Mouse (Mus musculus) myocyte (in vitro differentiated cells): Measurements from ENCODE around the gene Ddx19b. TPM values are rescaled to one million over a fixed set of nuclear protein-coding genes. Genes with fewer than 3 reads are reported as not detected.

Experiments used
- H3K27me3 ChIP-seq: one replicate; pipeline ENCODE4 v1.6.1; 2011; ENCODE audit not compliant: control insufficient read depth, insufficient read depth, insufficient read length
- H3K36me3 ChIP-seq: one replicate; pipeline ENCODE4 v1.6.1; 2011; ENCODE audit not compliant: control insufficient read depth, insufficient read depth
- H3K4me2 ChIP-seq: one replicate; pipeline ENCODE4 v1.6.1; 2011; ENCODE audit warnings: low read depth, control low read depth
- H3K4me3 ChIP-seq: one replicate; pipeline ENCODE4 v1.5.1; 2011; ENCODE audit warnings: mild to moderate bottlenecking, control low read depth, moderate library complexity
- H3K79me2 ChIP-seq: one replicate; pipeline ENCODE4 v1.6.1; 2011; ENCODE audit not compliant: control insufficient read depth, insufficient read depth
- H3ac ChIP-seq: one replicate; pipeline ENCODE4 v1.6.1; 2011; ENCODE audit not compliant: control insufficient read depth, insufficient read length
- CEBPB ChIP-seq: IDR thresholded peaks from 2 replicates; pipeline ENCODE4 v1.6.1; 2011; ENCODE audit warnings: mild to moderate bottlenecking, moderate library complexity; ENCODE audit not compliant: poor library complexity, insufficient read depth, severe bottlenecking
- E2F4 ChIP-seq: IDR thresholded peaks from one replicate; pipeline ENCODE4 v1.6.1; 2011; ENCODE audit warnings: mild to moderate bottlenecking, control low read depth, moderate library complexity; ENCODE audit not compliant: insufficient read depth
- MAX ChIP-seq: IDR thresholded peaks from one replicate; pipeline ENCODE4 v1.6.1; 2011; ENCODE audit warnings: low read depth, mild to moderate bottlenecking, control low read depth
- MYOD1 ChIP-seq, 3 experiments: IDR thresholded peaks; one replicate each; pipeline ENCODE4 v1.6.1; 2011; ENCODE audit warnings: control low read depth in 2 of 3, low read depth in 2 of 3, mild to moderate bottlenecking in 2 of 3, moderate library complexity in 1 of 3; ENCODE audit not compliant: insufficient read length in 2 of 3, control insufficient read depth in 1 of 3
- MYOG ChIP-seq, 3 experiments: IDR thresholded peaks; one replicate each; pipeline ENCODE4 v1.6.1; 2011; ENCODE audit warnings: control low read depth in 2 of 3, low read depth in 2 of 3, mild to moderate bottlenecking in 2 of 3; ENCODE audit not compliant: insufficient read length in 2 of 3, control insufficient read depth in 1 of 3, insufficient read depth in 1 of 3
- POLR2A ChIP-seq: IDR thresholded peaks from one replicate; pipeline ENCODE4 v1.6.1; 2011; ENCODE audit warnings: low read depth, mild to moderate bottlenecking, control low read depth, moderate library complexity; ENCODE audit not compliant: insufficient read length
- POLR2AphosphoS2 ChIP-seq: IDR thresholded peaks from one replicate; pipeline ENCODE4 v1.6.1; 2011; ENCODE audit warnings: low read depth, control low read depth; ENCODE audit not compliant: insufficient read length
- REST ChIP-seq: IDR thresholded peaks from one replicate; pipeline ENCODE4 v1.6.1; 2011; ENCODE audit warnings: mild to moderate bottlenecking, control low read depth, moderate library complexity; ENCODE audit not compliant: insufficient read depth, insufficient read length
- SRF ChIP-seq: IDR thresholded peaks from one replicate; pipeline ENCODE4 v1.6.1; 2011; ENCODE audit warnings: low read depth; ENCODE audit not compliant: control insufficient read depth, insufficient read length
- TCF12 ChIP-seq: IDR thresholded peaks from one replicate; pipeline ENCODE4 v1.6.1; 2011; ENCODE audit warnings: mild to moderate bottlenecking, control low read depth; ENCODE audit not compliant: poor library complexity, insufficient read depth, severe bottlenecking
- TCF3 ChIP-seq: IDR thresholded peaks from one replicate; pipeline ENCODE4 v1.6.1; 2011; ENCODE audit warnings: low read depth, control low read depth; ENCODE audit not compliant: insufficient read length
- USF1 ChIP-seq: IDR thresholded peaks from one replicate; pipeline ENCODE4 v1.6.1; 2011; ENCODE audit warnings: low read depth, mild to moderate bottlenecking, control low read depth, moderate library complexity
- polyA plus RNA-seq: library from polyadenylated mRNA; unstranded; fragments of >200 nt; fragmentation: generic; extraction: Trizol; gene quantifications from one replicate; pipeline ENCODE4 v1.2.1, GENCODE M21; 2012; ENCODE audit warnings: missing spikeins

The Ddx19b gene
- polyA plus RNA-seq, 1 experiment, result 5.9 TPM

- TF ChIP-seq REST, result no peak
- no peak for TF ChIP-seq CEBPB
- TF ChIP-seq MYOG (IDR thresholded peaks at IDR 0.05; ENCODE audit: control insufficient read depth in 1 of 3, insufficient read depth in 1 of 3, insufficient read length in 2 of 3, low read depth in 2 of 3), result no peak
- TF ChIP-seq TCF12, result no peak
- peak; percentile 69 for TF ChIP-seq POLR2AphosphoS2
- no peak for TF ChIP-seq E2F4
- peak; percentile 18 for TF ChIP-seq POLR2A
- TF ChIP-seq USF1, result no peak
- Histone ChIP-seq H3K27me3 (no peaks in the 10 kb centered on the region), H3K4me3 (no peak overlapping the region), H3K36me3 (peaks cover 95% of the 10 kb centered on the region), H3ac (no peak overlapping the region), H3K79me2 (no peaks in the 10 kb centered on the region), H3K4me2 (no peak overlapping the region)
Measured at GRCm38 (mm10) chr8:111042546-111042945, 11.0 kb upstream of the Ddx19b start.

GRCm38 (mm10) chr8:111036591-111036990 lies 5.0 kb upstream of the Ddx19b start:
- Histone ChIP-seq H3ac (no peak overlapping the region), H3K4me2 (peak overlapping the region; percentile 96), H3K36me3 (peaks cover 66% of the 10 kb centered on the region), H3K79me2 (peaks cover 35% of the 10 kb centered on the region), H3K4me3 (peak overlapping the region; percentile 81), H3K27me3 (no peaks in the 10 kb centered on the region)
- no peak for TF ChIP-seq POLR2AphosphoS2
- TF ChIP-seq E2F4, result no peak
- TF ChIP-seq MYOG (IDR thresholded peaks at IDR 0.05; ENCODE audit: control insufficient read depth in 1 of 3, insufficient read depth in 1 of 3, insufficient read length in 2 of 3, low read depth in 2 of 3), result no peak
- no peak for TF ChIP-seq TCF3
- no peak for TF ChIP-seq REST
- TF ChIP-seq TCF12, result no peak
- TF ChIP-seq CEBPB, result no peak
- no peak for TF ChIP-seq MAX
- no peak for TF ChIP-seq SRF
- no peak for TF ChIP-seq MYOD1 (IDR thresholded peaks at IDR 0.05; ENCODE audit: control insufficient read depth in 1 of 3, insufficient read length in 2 of 3, low read depth in 2 of 3)
- no peak for TF ChIP-seq POLR2A
- TF ChIP-seq USF1, result no peak

- peaks cover 44% of the 10 kb centered on the region for H3K36me3 ChIP-seq
- peak overlapping the region; percentile 81 for H3K4me3 ChIP-seq
- H3ac ChIP-seq, result peak overlapping the region; percentile 49
Measured at GRCm38 (mm10) chr8:111034276-111034675, 2.7 kb upstream of the Ddx19b start.

GRCm38 (mm10) chr8:111033482-111034215 lies 2.1 kb upstream of the Ddx19b start:
- no peak for TF ChIP-seq SRF
- no peak for TF ChIP-seq REST
- no peak for TF ChIP-seq TCF3
- no peak for TF ChIP-seq E2F4
- peak; percentile 88 for TF ChIP-seq POLR2A
- TF ChIP-seq USF1, result peak; percentile 99
- TF ChIP-seq CEBPB, result peak; percentile 98
- TF ChIP-seq MYOD1 (IDR thresholded peaks at IDR 0.05; ENCODE audit: control insufficient read depth in 1 of 3, insufficient read length in 2 of 3, low read depth in 2 of 3), result no peak
- TF ChIP-seq MYOG (IDR thresholded peaks at IDR 0.05; ENCODE audit: control insufficient read depth in 1 of 3, insufficient read depth in 1 of 3, insufficient read length in 2 of 3, low read depth in 2 of 3), result peak in 1 of 3 experiments; percentile 7
- no peak for TF ChIP-seq TCF12
- TF ChIP-seq MAX, result peak; percentile 92
- TF ChIP-seq POLR2AphosphoS2, result peak; percentile 78
- Histone ChIP-seq H3K36me3 (peaks cover 38% of the 10 kb centered on the region), H3ac (peak overlapping the region; percentile 49), H3K27me3 (no peaks in the 10 kb centered on the region), H3K4me3 (peak overlapping the region; percentile 81), H3K79me2 (peaks cover 35% of the 10 kb centered on the region), H3K4me2 (peak overlapping the region; percentile 28)

More at GRCm38 (mm10) chr8:111034276-111034675, 2.7 kb upstream of the Ddx19b start:
- peaks cover 35% of the 10 kb centered on the region for H3K79me2 ChIP-seq
- no peak for TF ChIP-seq USF1
- no peak for TF ChIP-seq SRF
- no peak for TF ChIP-seq MYOD1 (IDR thresholded peaks at IDR 0.05; ENCODE audit: control insufficient read depth in 1 of 3, insufficient read length in 2 of 3, low read depth in 2 of 3)
- TF ChIP-seq TCF12, result no peak
- no peak for TF ChIP-seq E2F4
- TF ChIP-seq MAX, result no peak
- no peaks in the 10 kb centered on the region for H3K27me3 ChIP-seq
- H3K4me2 ChIP-seq, result peak overlapping the region; percentile 96

GRCm38 (mm10) chr8:111032916-111033315 lies 1.4 kb upstream of the Ddx19b start, which contains the start of gene Aars:
Gene Aars (plus strand): TSS chr8:111033144.
- H3K79me2 ChIP-seq, result peaks cover 35% of the 10 kb centered on the region
- peaks cover 30% of the 10 kb centered on the region for H3K36me3 ChIP-seq
- peak within 1 kb of the TSS; percentile 81 for H3K4me3 ChIP-seq
- H3K27me3 ChIP-seq, result no peaks in the 10 kb centered on the region
- H3K4me2 ChIP-seq, result peak within 1 kb of the TSS; percentile 28
- peak within 1 kb of the TSS; percentile 49 for H3ac ChIP-seq
- TF ChIP-seq E2F4, result no peak
- TF ChIP-seq MYOD1 (IDR thresholded peaks at IDR 0.05; ENCODE audit: control insufficient read depth in 1 of 3, insufficient read length in 2 of 3, low read depth in 2 of 3), result no peak
- TF ChIP-seq MYOG (IDR thresholded peaks at IDR 0.05; ENCODE audit: control insufficient read depth in 1 of 3, insufficient read depth in 1 of 3, insufficient read length in 2 of 3, low read depth in 2 of 3), result no peak
- no peak for TF ChIP-seq CEBPB
- no peak for TF ChIP-seq TCF12
- no peak for TF ChIP-seq MAX
- no peak for TF ChIP-seq SRF
- no peak for TF ChIP-seq TCF3
- no peak for TF ChIP-seq USF1
- no peak for TF ChIP-seq POLR2AphosphoS2
- TF ChIP-seq REST, result no peak
- TF ChIP-seq POLR2A, result no peak
